Mouse (Mus musculus): ENCODE results near the gene Garnl3. TPM values are rescaled to one million over a fixed set of nuclear protein-coding genes. Genes with fewer than 3 reads are reported as not detected.

Gene Garnl3
- total and polyA plus RNA-seq, 3 experiments = 0.08 to 0.19 TPM; not detected in 1

- dilution Hi-C loops (cut with MboI; ENCODE audit: extremely low pct_ligation_motif_present, extremely low pct_unique_long_range_greater_than_20kb, low sequenced_read_pairs) (no loop called here), in situ Hi-C loops (cut with MboI; ENCODE audit: low pct_ligation_motif_present, low pct_unique_long_range_greater_than_20kb, low sequenced_read_pairs) (no loop called here)
- H3K9ac ChIP-seq (ENCODE audit: insufficient read depth, low read depth) = no peak overlapping the region
- H3K4me3 ChIP-seq (replicated peaks in 1 of 3; ENCODE audit: low read depth in 2 of 3, low read length in 2 of 3, poor library complexity in 1 of 3) = no peak overlapping the region
- no peaks in the 10 kb centered on the region for H3K79me2 ChIP-seq (replicated peaks; ENCODE audit: control insufficient read depth, extremely low read depth, insufficient read depth, poor library complexity, severe bottlenecking)
- TF ChIP-seq POLR2AphosphoS2 (IDR thresholded peaks at IDR 0.05; ENCODE audit: low read depth, low read length) = no peak
- H3K4me1 ChIP-seq (ENCODE audit: control insufficient read depth in 1 of 2, insufficient read depth in 2 of 2) = peaks cover 0 to 3% of the 10 kb centered on the region in 2 experiments; a peak in 1 of 4 replicates
- no peak for DNase-seq (ENCODE audit: extremely low read depth)
- no peaks in the 10 kb centered on the region for H3K9me3 ChIP-seq (replicated peaks; ENCODE audit: low read length)
- H3K27ac ChIP-seq (ENCODE audit: insufficient read depth, low read depth) = no peak overlapping the region
- no peak overlapping the region for H3K4me2 ChIP-seq (ENCODE audit: insufficient read depth, low read depth, poor library complexity, severe bottlenecking)
- H3K36me3 ChIP-seq (replicated peaks in 1 of 2; ENCODE audit: control insufficient read depth in 1 of 2, insufficient read depth in 1 of 2, low read length in 1 of 2) = no peaks in the 10 kb centered on the region
- peaks cover 10% of the 10 kb centered on the region for H3K27me3 ChIP-seq (replicated peaks)
These were observed 84.5 kb downstream of the Garnl3 start for GRCm38 (mm10) chr2:33046919-33047318.

GRCm38 (mm10) chr2:33045899-33046298 lies 85.6 kb downstream of the Garnl3 start:
- Histone ChIP-seq H3K79me2 (replicated peaks; ENCODE audit: control insufficient read depth, extremely low read depth, insufficient read depth, poor library complexity, severe bottlenecking) (no peaks in the 10 kb centered on the region), H3K27me3 (replicated peaks) (peaks cover 10% of the 10 kb centered on the region), H3K4me1 (ENCODE audit: control insufficient read depth in 1 of 2, insufficient read depth in 2 of 2) (peaks cover 0 to 3% of the 10 kb centered on the region in 2 experiments; a peak in 1 of 4 replicates), H3K4me3 (replicated peaks in 1 of 3; ENCODE audit: low read depth in 2 of 3, low read length in 2 of 3, poor library complexity in 1 of 3) (no peak overlapping the region), H3K36me3 (replicated peaks in 1 of 2; ENCODE audit: control insufficient read depth in 1 of 2, insufficient read depth in 1 of 2, low read length in 1 of 2) (no peaks in the 10 kb centered on the region), H3K9me3 (replicated peaks; ENCODE audit: low read length) (no peaks in the 10 kb centered on the region), H3K27ac (ENCODE audit: insufficient read depth, low read depth) (no peak overlapping the region), H3K4me2 (ENCODE audit: insufficient read depth, low read depth, poor library complexity, severe bottlenecking) (no peak overlapping the region), H3K9ac (ENCODE audit: insufficient read depth, low read depth) (no peak overlapping the region)
- dilution Hi-C loops (cut with MboI; ENCODE audit: extremely low pct_ligation_motif_present, extremely low pct_unique_long_range_greater_than_20kb, low sequenced_read_pairs) = no loop called here
- in situ Hi-C loops (cut with MboI; ENCODE audit: low pct_ligation_motif_present, low pct_unique_long_range_greater_than_20kb, low sequenced_read_pairs) = no loop called here
- TF ChIP-seq ZC3H11A (IDR thresholded peaks at IDR 0.05; ENCODE audit: low read depth, low read length) (no peak), IRF4 (IDR thresholded peaks at IDR 0.05; ENCODE audit: low read depth, low read length) (no peak), NELFE (IDR thresholded peaks at IDR 0.05; ENCODE audit: low read depth, low read length) (no peak), CHD2 (IDR thresholded peaks at IDR 0.05; ENCODE audit: low read length) (no peak), POLR2A (IDR thresholded peaks at IDR 0.05; ENCODE audit: low read depth, low read length) (no peak), EP300 (IDR thresholded peaks at IDR 0.05; ENCODE audit: low read length) (no peak), ETS1 (conservative IDR thresholded peaks at IDR 0.05; ENCODE audit: low read depth, low read length) (no peak), BHLHE40 (IDR thresholded peaks at IDR 0.05; ENCODE audit: low read depth, low read length) (no peak), E2F4 (IDR thresholded peaks at IDR 0.05; ENCODE audit: insufficient replicate concordance, low read depth, low read length) (no peak), KAT2A (IDR thresholded peaks at IDR 0.05; ENCODE audit: insufficient replicate concordance, low read length) (no peak), RAD21 (IDR thresholded peaks at IDR 0.05; ENCODE audit: low read depth, low read length) (no peak), CHD1 (IDR thresholded peaks at IDR 0.05; ENCODE audit: low read depth, low read length) (no peak), NRF1 (IDR thresholded peaks at IDR 0.05; ENCODE audit: low read depth, low read length) (no peak), ZKSCAN1 (IDR thresholded peaks at IDR 0.05; ENCODE audit: borderline replicate concordance, low read depth, low read length) (no peak), SMC3 (IDR thresholded peaks at IDR 0.05; ENCODE audit: low read depth, low read length) (no peak), JUND (conservative IDR thresholded peaks at IDR 0.05; ENCODE audit: low read depth, low read length) (no peak), ZMIZ1 (IDR thresholded peaks at IDR 0.05; ENCODE audit: low read depth, low read length) (no peak), ELF1 (IDR thresholded peaks at IDR 0.05; ENCODE audit: low read depth, low read length) (no peak), HCFC1 (IDR thresholded peaks at IDR 0.05; ENCODE audit: low read depth, low read length) (no peak), USF1 (IDR thresholded peaks at IDR 0.05; ENCODE audit: low read depth, low read length) (no peak)
- no peak for DNase-seq (ENCODE audit: extremely low read depth)

All from CH12.LX (cell line).